Mouse (Mus musculus) left cerebral cortex, postnatal 36 days (tissue): ENCODE results near the gene Anxa5. TPM values are rescaled to one million over a fixed set of nuclear protein-coding genes. Genes with fewer than 3 reads are reported as not detected.

Experiments used
- DNase-seq, 2 experiments: peaks; one replicate each; pipeline ENCODE4 v3.0.0; 2021 to 2022; ENCODE audit warnings: low spot score in 2 of 2, mixed read lengths in 1 of 2
- intact Hi-C: fragments of 180-260 bp; cut with DNase I; formaldehyde crosslinking; loops from one replicate; pipeline ENCODE4 v1.15.1; 2025
- total RNA-seq, 2 experiments: library from RNA; stranded (reverse); gene quantifications; 2 replicates each; pipeline ENCODE4 v1.2.3; 2021

The Anxa5 gene
- total RNA-seq: 10 to 100 TPM; 64.2 to 67.8 TPM

- intact Hi-C loops: no loop called here
- peak; percentile 88 to 89 for DNase-seq
These were observed at the start of gene Anxa5, which contains the start of gene 1810062G17Rik for GRCm38 (mm10) chr3:36475532-36476087. Anxa5 (minus strand) TSS chr3:36475894. 1810062G17Rik (plus strand) TSS chr3:36475937.

- intact Hi-C loops: no loop called here
- no peak for DNase-seq
These were observed 48.8 kb upstream of the Anxa5 start for GRCm38 (mm10) chr3:36524466-36524865.

GRCm38 (mm10) chr3:36522137-36522536, 46.4 kb upstream of the Anxa5 start:
- intact Hi-C loops: no loop called here

GRCm38 (mm10) chr3:36521073-36522060, 45.7 kb upstream of the Anxa5 start, which contains the start of gene Gm11549:
Gm11549 (minus strand) TSS chr3:36521813.
- peak; percentile 68 to 76 for DNase-seq
- intact Hi-C loops: no loop called here

More at GRCm38 (mm10) chr3:36522137-36522536, 46.4 kb upstream of the Anxa5 start:
- no peak for DNase-seq

GRCm38 (mm10) chr3:36516196-36516595, 40.5 kb upstream of the Anxa5 start:
- DNase-seq: peak; percentile 61 to 67
- intact Hi-C loops: no loop called here

- intact Hi-C loops: no loop called here
- DNase-seq: no peak
These were observed 35.8 kb upstream of the Anxa5 start for GRCm38 (mm10) chr3:36511491-36511890.

- intact Hi-C loops: no loop called here
These were observed 30.4 kb upstream of the Anxa5 start for GRCm38 (mm10) chr3:36505809-36506735.

GRCm38 (mm10) chr3:36505306-36505705, 29.6 kb upstream of the Anxa5 start:
- DNase-seq: no peak
- intact Hi-C loops: no loop called here

More at GRCm38 (mm10) chr3:36505809-36506735, 30.4 kb upstream of the Anxa5 start:
- no peak for DNase-seq

- intact Hi-C loops: no loop called here
- no peak for DNase-seq
These were observed 25.9 kb upstream of the Anxa5 start for GRCm38 (mm10) chr3:36501546-36501945.

GRCm38 (mm10) chr3:36500976-36501375, 25.3 kb upstream of the Anxa5 start:
- intact Hi-C loops: no loop called here
- no peak for DNase-seq

GRCm38 (mm10) chr3:36499418-36499817, 23.7 kb upstream of the Anxa5 start:
- DNase-seq: no peak
- intact Hi-C loops: loop anchor here (5.0 kb wide), 1 partner anchor 317 kb away; no protein-coding TSS in a partner anchor

- intact Hi-C loops: loop anchor here (5.0 kb wide), 1 partner anchor 316 kb away; no protein-coding TSS in a partner anchor
- DNase-seq: no peak
These were observed 22.5 kb upstream of the Anxa5 start for GRCm38 (mm10) chr3:36498224-36498623.

- peak; percentile 68 to 71 for DNase-seq
- intact Hi-C loops: loop anchor here (5.0 kb wide), 1 partner anchor 314 kb away; no protein-coding TSS in a partner anchor
These were observed 21.1 kb upstream of the Anxa5 start for GRCm38 (mm10) chr3:36496746-36497145.

- DNase-seq: no peak
- intact Hi-C loops: loop anchor here (5.0 kb wide), 1 partner anchor 314 kb away; no protein-coding TSS in a partner anchor
These were observed 20.6 kb upstream of the Anxa5 start for GRCm38 (mm10) chr3:36496273-36496672.

- intact Hi-C loops: loop anchor here (2.0 to 5.0 kb wide), 3 partner anchors 53 to 313 kb away; no protein-coding TSS in a partner anchor
- DNase-seq: peak; percentile 82 to 86
These were observed 19.7 kb upstream of the Anxa5 start for GRCm38 (mm10) chr3:36495436-36495835.

- intact Hi-C loops: loop anchor here (2.0 to 5.0 kb wide), 3 partner anchors 52 to 312 kb away; no protein-coding TSS in a partner anchor
These were observed 18.9 kb upstream of the Anxa5 start for GRCm38 (mm10) chr3:36494613-36495012.

GRCm38 (mm10) chr3:36493641-36494283, 18.1 kb upstream of the Anxa5 start:
- intact Hi-C loops: loop anchor here (2.0 kb wide), 2 partner anchors 51 to 283 kb away; no protein-coding TSS in a partner anchor
- no peak for DNase-seq

More at GRCm38 (mm10) chr3:36494613-36495012, 18.9 kb upstream of the Anxa5 start:
- no peak for DNase-seq

GRCm38 (mm10) chr3:36492716-36493391, 17.2 kb upstream of the Anxa5 start:
- DNase-seq: no peak

More at GRCm38 (mm10) chr3:36492716-36493391, 17.2 kb upstream of the Anxa5 start:
- intact Hi-C loops: no loop called here
